Mouse (Mus musculus): Measurements from ENCODE around the gene Nags. TPM values are rescaled to one million over a fixed set of nuclear protein-coding genes. Genes with fewer than 3 reads are reported as not detected.

Gene Nags
- not detected in 2 replicates for polyA plus RNA-seq (2014; fragmentation: Nextera tagmentation; extraction: Ambion mirVana)

- Histone ChIP-seq H3K4me3 (ENCODE audit: low read depth, low read length) (no peak within 1 kb of the TSS), H3K4me2 (ENCODE audit: low read depth, low read length) (peak within 1 kb of the TSS; percentile 17; the same call in 1 of the 2 replicates), H3K27me3 (ENCODE audit: control insufficient read depth, insufficient read depth, low read length) (peaks cover 44% of the 10 kb centered on the region), H3K4me1 (ENCODE audit: control insufficient read depth, insufficient read depth, low read length) (no peaks in the 10 kb centered on the region), H3K27ac (ENCODE audit: low read depth, low read length) (no peak within 1 kb of the TSS), H3K9me3 (ENCODE audit: control insufficient read depth, low read length) (no peaks in the 10 kb centered on the region), H3K36me3 (ENCODE audit: control insufficient read depth, insufficient read depth, low read length) (no peaks in the 10 kb centered on the region), H3K9ac (replicated peaks; ENCODE audit: low read depth, low read length) (no peak within 1 kb of the TSS)
- ATAC-seq (ENCODE audit: low read depth), result no peak
- WGBS, result 1% methylated on average over 50 of the region's 50 CpGs
These were observed at the start of gene Nags for GRCm38 (mm10) chr11:102145471-102146001. Nags (plus strand) TSS chr11:102145513.

DNA sequence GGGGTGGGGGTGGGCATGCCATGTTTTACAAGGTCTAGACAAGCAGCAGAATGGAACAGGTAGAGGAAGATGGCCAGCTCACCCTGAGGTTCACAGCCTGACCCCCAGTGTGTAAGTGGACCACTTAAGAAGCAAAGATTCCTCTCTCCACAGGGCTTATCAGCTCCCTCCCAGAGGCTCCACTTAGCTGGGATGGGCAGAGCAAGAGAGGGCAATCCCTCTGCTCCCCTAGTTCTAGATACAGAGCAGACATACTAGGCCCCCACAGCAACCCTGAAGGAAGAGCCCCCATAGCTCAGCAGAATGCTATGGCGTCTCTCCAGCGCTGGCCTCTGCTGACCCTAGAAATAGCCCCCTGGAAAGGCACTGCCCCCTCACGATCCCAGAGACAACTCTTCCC, 49.6 kb upstream of the Nags start:
- Histone ChIP-seq H3K9ac (replicated peaks; ENCODE audit: low read depth, low read length) (no peak overlapping the region), H3K4me1 (ENCODE audit: control insufficient read depth, insufficient read depth, low read length) (0 out of 2 replicates have a peak, but pooled peaks cover 3% of the 10 kb centered on the region), H3K27me3 (ENCODE audit: control insufficient read depth, insufficient read depth, low read length) (peaks cover 3% of the 10 kb centered on the region; the same call in 1 of the 2 replicates), H3K27ac (ENCODE audit: low read depth, low read length) (no peak overlapping the region), H3K9me3 (ENCODE audit: control insufficient read depth, low read length) (no peaks in the 10 kb centered on the region), H3K4me3 (ENCODE audit: low read depth, low read length) (no peak overlapping the region), H3K36me3 (ENCODE audit: control insufficient read depth, insufficient read depth, low read length) (no peaks in the 10 kb centered on the region), H3K4me2 (ENCODE audit: low read depth, low read length) (no peak overlapping the region)
- ATAC-seq (ENCODE audit: low read depth), result no peak
- WGBS, result 79% methylated on average over 3 of the region's 3 CpGs

- ATAC-seq (ENCODE audit: low read depth), result 0 out of 2 replicates have a peak, but pooled peaks have one; percentile 11
- Histone ChIP-seq H3K4me1 (ENCODE audit: control insufficient read depth, insufficient read depth, low read length) (0 out of 2 replicates have a peak, but pooled peaks cover 3% of the 10 kb centered on the region), H3K4me3 (ENCODE audit: low read depth, low read length) (no peak overlapping the region)
These were observed 48.9 kb upstream of the Nags start for GRCm38 (mm10) chr11:102096446-102096845.

GRCm38 (mm10) chr11:102096887-102097391, 48.4 kb upstream of the Nags start:
- WGBS, result 7% methylated on average over 18 of the region's 18 CpGs
- Histone ChIP-seq H3K9ac (replicated peaks; ENCODE audit: low read depth, low read length) (no peak overlapping the region), H3K27me3 (ENCODE audit: control insufficient read depth, insufficient read depth, low read length) (peaks cover 3% of the 10 kb centered on the region; the same call in 1 of the 2 replicates), H3K4me2 (ENCODE audit: low read depth, low read length) (peak overlapping the region; percentile 35), H3K4me3 (ENCODE audit: low read depth, low read length) (peak overlapping the region; percentile 9; the same call in 1 of the 2 replicates), H3K36me3 (ENCODE audit: control insufficient read depth, insufficient read depth, low read length) (no peaks in the 10 kb centered on the region), H3K4me1 (ENCODE audit: control insufficient read depth, insufficient read depth, low read length) (0 out of 2 replicates have a peak, but pooled peaks cover 3% of the 10 kb centered on the region), H3K27ac (ENCODE audit: low read depth, low read length) (no peak overlapping the region), H3K9me3 (ENCODE audit: control insufficient read depth, low read length) (no peaks in the 10 kb centered on the region)
- ATAC-seq (ENCODE audit: low read depth), result peak; percentile 86

More at GRCm38 (mm10) chr11:102096446-102096845, 48.9 kb upstream of the Nags start:
- no peak overlapping the region for H3K27ac ChIP-seq (ENCODE audit: low read depth, low read length)
- peak overlapping the region; percentile 35; the same call in 1 of the 2 replicates for H3K4me2 ChIP-seq (ENCODE audit: low read depth, low read length)
- WGBS, result 78% methylated on average over 5 of the region's 5 CpGs
- H3K9me3 ChIP-seq (ENCODE audit: control insufficient read depth, low read length), result no peaks in the 10 kb centered on the region
- H3K36me3 ChIP-seq (ENCODE audit: control insufficient read depth, insufficient read depth, low read length), result no peaks in the 10 kb centered on the region
- peaks cover 3% of the 10 kb centered on the region; the same call in 1 of the 2 replicates for H3K27me3 ChIP-seq (ENCODE audit: control insufficient read depth, insufficient read depth, low read length)
- H3K9ac ChIP-seq (replicated peaks; ENCODE audit: low read depth, low read length), result no peak overlapping the region

DNA sequence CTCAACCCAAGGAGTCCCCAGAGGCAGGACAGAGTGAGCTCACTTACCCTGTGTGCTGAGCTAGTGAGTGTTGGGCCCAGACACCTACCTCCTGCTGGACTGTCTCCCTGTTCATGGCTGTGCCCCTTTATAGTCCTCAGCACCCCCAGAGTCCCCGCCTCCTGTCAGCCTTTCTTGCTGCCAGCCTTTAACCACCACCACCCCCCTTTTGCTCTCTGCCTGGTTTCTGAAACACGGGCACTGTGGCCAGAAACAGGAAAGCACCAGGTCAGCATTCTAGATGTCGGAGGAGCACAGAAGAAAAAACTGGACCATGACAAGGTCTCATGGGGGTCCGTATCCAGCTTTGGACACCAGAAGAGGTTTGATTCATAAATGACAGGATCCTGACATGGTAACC, 44.1 kb upstream of the Nags start, which contains the start of gene Ppy:
Gene Ppy (minus strand): TSS at position 101 of the 400 bp plus-strand sequence.
- Histone ChIP-seq H3K9me3 (ENCODE audit: control insufficient read depth, low read length) (no peaks in the 10 kb centered on the region), H3K9ac (replicated peaks; ENCODE audit: low read depth, low read length) (no peak within 1 kb of the TSS), H3K4me2 (ENCODE audit: low read depth, low read length) (no peak within 1 kb of the TSS), H3K4me1 (ENCODE audit: control insufficient read depth, insufficient read depth, low read length) (0 out of 2 replicates have a peak, but pooled peaks cover 3% of the 10 kb centered on the region), H3K4me3 (ENCODE audit: low read depth, low read length) (no peak within 1 kb of the TSS), H3K27ac (ENCODE audit: low read depth, low read length) (no peak within 1 kb of the TSS), H3K36me3 (ENCODE audit: control insufficient read depth, insufficient read depth, low read length) (no peaks in the 10 kb centered on the region), H3K27me3 (ENCODE audit: control insufficient read depth, insufficient read depth, low read length) (peaks cover 21% of the 10 kb centered on the region)
- 84% methylated on average over 4 of the region's 4 CpGs for WGBS
- ATAC-seq (ENCODE audit: low read depth), result no peak

GRCm38 (mm10) chr11:102102485-102103258, 42.6 kb upstream of the Nags start:
- H3K27me3 ChIP-seq (ENCODE audit: control insufficient read depth, insufficient read depth, low read length), result peaks cover 34% of the 10 kb centered on the region
- no peak overlapping the region for H3K9ac ChIP-seq (replicated peaks; ENCODE audit: low read depth, low read length)
- no peaks in the 10 kb centered on the region for H3K4me1 ChIP-seq (ENCODE audit: control insufficient read depth, insufficient read depth, low read length)
- no peak overlapping the region for H3K4me3 ChIP-seq (ENCODE audit: low read depth, low read length)
- H3K36me3 ChIP-seq (ENCODE audit: control insufficient read depth, insufficient read depth, low read length), result no peaks in the 10 kb centered on the region
- H3K4me2 ChIP-seq (ENCODE audit: low read depth, low read length), result no peak overlapping the region
- no peaks in the 10 kb centered on the region for H3K9me3 ChIP-seq (ENCODE audit: control insufficient read depth, low read length)
- 18% methylated on average over 17 of the region's 17 CpGs for WGBS
- H3K27ac ChIP-seq (ENCODE audit: low read depth, low read length), result no peak overlapping the region
- no peak for ATAC-seq (ENCODE audit: low read depth)

DNA sequence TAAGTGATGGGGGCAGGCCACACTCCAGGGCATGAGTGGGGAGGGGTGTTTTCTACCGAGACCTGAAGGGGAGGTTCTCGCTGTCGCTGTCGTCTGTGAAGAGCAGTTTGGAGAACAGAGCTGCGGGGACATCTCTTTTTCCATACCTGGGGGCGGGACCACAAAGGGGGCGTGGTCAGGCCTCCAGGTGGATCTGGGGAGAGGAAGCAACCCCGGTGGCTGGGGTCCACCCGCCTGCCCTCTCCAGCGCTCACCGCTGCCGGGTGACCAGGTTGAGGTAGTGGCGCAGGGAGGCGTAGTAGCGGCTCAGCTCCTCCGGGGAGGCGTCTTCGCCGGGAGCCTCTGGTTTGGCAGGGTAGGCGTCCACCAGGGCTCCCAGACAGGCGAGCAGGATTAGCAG, 38.4 kb upstream of the Nags start:
- ATAC-seq (ENCODE audit: low read depth), result no peak
- peaks cover 46% of the 10 kb centered on the region for H3K27me3 ChIP-seq (ENCODE audit: control insufficient read depth, insufficient read depth, low read length)
- 3% methylated on average over 21 of the region's 21 CpGs for WGBS
- no peaks in the 10 kb centered on the region for H3K4me1 ChIP-seq (ENCODE audit: control insufficient read depth, insufficient read depth, low read length)
- no peak overlapping the region for H3K4me3 ChIP-seq (ENCODE audit: low read depth, low read length)
- H3K9ac ChIP-seq (replicated peaks; ENCODE audit: low read depth, low read length), result no peak overlapping the region
- H3K4me2 ChIP-seq (ENCODE audit: low read depth, low read length), result no peak overlapping the region
- no peaks in the 10 kb centered on the region for H3K9me3 ChIP-seq (ENCODE audit: control insufficient read depth, low read length)
- no peak overlapping the region for H3K27ac ChIP-seq (ENCODE audit: low read depth, low read length)
- H3K36me3 ChIP-seq (ENCODE audit: control insufficient read depth, insufficient read depth, low read length), result no peaks in the 10 kb centered on the region

DNA sequence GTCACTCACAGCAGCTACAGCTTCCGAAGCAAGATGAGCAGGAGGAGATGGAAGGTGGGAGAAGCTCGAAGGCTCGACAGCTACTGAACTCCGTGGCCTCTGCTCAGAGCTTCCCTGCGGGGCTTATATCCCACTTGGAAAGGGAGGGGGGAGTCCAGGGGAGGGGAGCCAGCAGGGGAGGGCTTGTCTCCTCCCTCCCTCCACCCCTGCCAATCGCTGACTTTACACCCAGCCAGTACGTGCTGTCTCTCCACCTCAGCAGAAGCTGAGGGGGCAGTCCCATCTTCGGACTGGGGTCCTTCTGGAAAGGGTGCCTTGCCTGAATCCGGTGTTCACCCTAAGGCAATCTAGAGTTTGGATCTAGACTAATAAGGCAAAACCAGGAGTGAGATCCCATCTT, 37.6 kb upstream of the Nags start, which contains the start of gene Pyy:
Gene Pyy (minus strand): TSS at position 101 of the 400 bp plus-strand sequence.
- Histone ChIP-seq H3K27ac (ENCODE audit: low read depth, low read length) (no peak within 1 kb of the TSS), H3K4me3 (ENCODE audit: low read depth, low read length) (no peak within 1 kb of the TSS), H3K9me3 (ENCODE audit: control insufficient read depth, low read length) (no peaks in the 10 kb centered on the region), H3K4me2 (ENCODE audit: low read depth, low read length) (no peak within 1 kb of the TSS), H3K4me1 (ENCODE audit: control insufficient read depth, insufficient read depth, low read length) (no peaks in the 10 kb centered on the region), H3K36me3 (ENCODE audit: control insufficient read depth, insufficient read depth, low read length) (no peaks in the 10 kb centered on the region), H3K27me3 (ENCODE audit: control insufficient read depth, insufficient read depth, low read length) (peaks cover 46% of the 10 kb centered on the region), H3K9ac (replicated peaks; ENCODE audit: low read depth, low read length) (no peak within 1 kb of the TSS)
- ATAC-seq (ENCODE audit: low read depth), result no peak
- WGBS, result 9% methylated on average over 9 of the region's 9 CpGs

GRCm38 (mm10) chr11:102111576-102111975, 33.7 kb upstream of the Nags start:
- H3K4me1 ChIP-seq (ENCODE audit: control insufficient read depth, insufficient read depth, low read length), result no peaks in the 10 kb centered on the region
- H3K9me3 ChIP-seq (ENCODE audit: control insufficient read depth, low read length), result no peaks in the 10 kb centered on the region
- H3K4me2 ChIP-seq (ENCODE audit: low read depth, low read length), result no peak overlapping the region
- WGBS, result 89% methylated on average over 5 of the region's 5 CpGs
- no peak overlapping the region for H3K27ac ChIP-seq (ENCODE audit: low read depth, low read length)
- no peak overlapping the region for H3K4me3 ChIP-seq (ENCODE audit: low read depth, low read length)
- H3K27me3 ChIP-seq (ENCODE audit: control insufficient read depth, insufficient read depth, low read length), result peaks cover 24% of the 10 kb centered on the region
- H3K9ac ChIP-seq (replicated peaks; ENCODE audit: low read depth, low read length), result no peak overlapping the region
- no peak for ATAC-seq (ENCODE audit: low read depth)
- H3K36me3 ChIP-seq (ENCODE audit: control insufficient read depth, insufficient read depth, low read length), result no peaks in the 10 kb centered on the region
